Mouse (Mus musculus) megakaryocyte-erythroid progenitor cell, adult 5 weeks (primary cell): ENCODE results near the gene Vps53. TPM values are rescaled to one million over a fixed set of nuclear protein-coding genes. Genes with fewer than 3 reads are reported as not detected.

Source experiments
- polyA plus RNA-seq: library from polyadenylated mRNA; stranded (reverse); fragments of >175 nt; gene quantifications from 2 replicates; pipeline ENCODE4 v1.2.3, GENCODE M21; 2012

Vps53 gene
- 35.4 and 40.4 TPM in 2 replicates for polyA plus RNA-seq

GRCm38 (mm10) chr11:76179495-76180145 is at the start of gene Vps53, which contains the start of gene Fam57a:
Vps53 (minus strand) TSS chr11:76179647.
Fam57a (plus strand) TSS chr11:76179671.

GRCm38 (mm10) chr11:76217390-76217800 is 37.9 kb upstream of the Vps53 start, which contains the start of the genes Dbil5 and Gemin4:
Dbil5 (plus strand) TSS chr11:76217608.
Gemin4 (minus strand) TSS chr11:76217664.

GRCm38 (mm10) chr11:76027139-76028071 is 152.0 kb downstream of the Vps53 start, which contains the start of gene Rflnb:
Rflnb (minus strand) TSS chr11:76027782.

GRCm38 (mm10) chr11:75999440-76000155 is 179.8 kb downstream of the Vps53 start, which contains the start of gene 1700016K19Rik:
1700016K19Rik (plus strand) TSS chr11:75999912.

Other genes starting within 250 kb of the Vps53 start
- gene Rph3al, start 241.2 kb downstream of the Vps53 start, polyA plus RNA-seq = 1.5 and 2.2 TPM in 2 replicates
- gene 1700016K19Rik, start 179.7 kb downstream of the Vps53 start, polyA plus RNA-seq = 0.12 and 0.24 TPM in 2 replicates
- gene Rflnb, start 151.9 kb downstream of the Vps53 start, polyA plus RNA-seq = 14.4 and 18.1 TPM in 2 replicates
- 1.1 and 1.8 TPM in 2 replicates for gene Fam57a, start within 50 bp of the Vps53 start, polyA plus RNA-seq
- not detected in 2 replicates for gene Dbil5, start 38.0 kb upstream of the Vps53 start, polyA plus RNA-seq
- 1.3 and 1.8 TPM in 2 replicates for gene Gemin4, start 38.0 kb upstream of the Vps53 start, polyA plus RNA-seq
- 13.9 and 15.1 TPM in 2 replicates for gene Mrm3, start 64.1 kb upstream of the Vps53 start, polyA plus RNA-seq
- gene Glod4, start 64.1 kb upstream of the Vps53 start, polyA plus RNA-seq = 4.4 and 6.1 TPM in 2 replicates
- 19.9 and 22.9 TPM in 2 replicates for gene Nxn, start 219.5 kb upstream of the Vps53 start, polyA plus RNA-seq
- gene Timm22, start 227.3 kb upstream of the Vps53 start, polyA plus RNA-seq = 27.6 and 32.4 TPM in 2 replicates